Mouse (Mus musculus) ES-E14 (cell line): ENCODE data around the gene Kif19a.

Experiments
- CHD2 ChIP-seq: IDR thresholded peaks from 2 replicates; pipeline ENCODE4 v1.6.1; 2014; ENCODE audit warnings: mild to moderate bottlenecking, low read depth, low read length, inconsistent platforms
- HCFC1 ChIP-seq: IDR thresholded peaks from 2 replicates; pipeline ENCODE4 v1.6.1; 2012; ENCODE audit warnings: low read length, inconsistent platforms, borderline replicate concordance; ENCODE audit not compliant: insufficient read depth
- MAFK ChIP-seq: IDR thresholded peaks from 2 replicates; pipeline ENCODE4 v1.6.1; 2014; ENCODE audit warnings: mild to moderate bottlenecking, low read depth, low read length, inconsistent platforms; ENCODE audit not compliant: insufficient read depth
- ZC3H11A ChIP-seq: IDR thresholded peaks from 2 replicates; pipeline ENCODE4 v1.6.1; 2012; ENCODE audit warnings: low read depth, mild to moderate bottlenecking, inconsistent platforms, low read length, borderline replicate concordance

GRCm38 (mm10) chr11:114789716-114790115, 24.5 kb downstream of the Kif19a start:
- TF ChIP-seq CHD2 (no peak), ZC3H11A (no peak), HCFC1 (no peak), MAFK (no peak)
